Mouse (Mus musculus) bone marrow, adult 2 months (tissue): ENCODE data around the gene Rpl15.

Experiments used
- CTCF ChIP-seq: fragments of 200-500 bp; IDR thresholded peaks from 2 replicates; pipeline ENCODE4 v1.5.1; 2011; ENCODE audit warnings: low read length, control low read depth; ENCODE audit not compliant: control insufficient read depth, insufficient read depth
- POLR2A ChIP-seq: fragments of 200-500 bp; IDR thresholded peaks from 2 replicates; pipeline ENCODE4 v1.6.1; 2011; ENCODE audit warnings: low read depth, mild to moderate bottlenecking, control low read depth, low read length, borderline replicate concordance; ENCODE audit not compliant: control insufficient read depth

- no peak for TF ChIP-seq POLR2A
- TF ChIP-seq CTCF = no peak
Measured at GRCm38 (mm10) chr14:18242638-18243130, 28.5 kb downstream of the Rpl15 start.
